ENCODE assay signal across 8 mouse cellular contexts in genomic region chr4:62760748-62761604, GRCm38 (mm10).
DNase-seq lines count a peak whose midpoint lies in the region; ATAC-seq and TF ChIP-seq lines count a peak whose summit lies in the region.

No protein-coding gene starts in this region.

- 0 out of 4 replicates have a peak overlapping the region, but pooled peaks of 1 of the 2 experiments have one; percentile 50 for H3K27ac ChIP-seq in heart, embryonic 14.5 days (replicated peaks in 1 of 2; ENCODE audit: control insufficient read depth in 1 of 2, insufficient read depth in 1 of 2, low read depth in 2 of 2, low read length in 2 of 2)
- no peak overlapping the region for H3K27ac ChIP-seq in lung, postnatal 0 days (ENCODE audit: low read length)

- DNase-seq in heart, adult 18-20 months: peak; percentile 48 to 51
- no peak for DNase-seq in heart, postnatal 25 days (ENCODE audit: low spot score)
- peak; percentile 33 for DNase-seq in Muller cell, postnatal 12 days (ENCODE audit: inconsistent ontology term)
- DNase-seq in lung, postnatal 0 days (ENCODE audit: low spot score): peak; percentile 63
- DNase-seq in c-Kit-positive CD71-positive TER-119-positive erythroid progenitor cells, embryonic 14.5 days (ENCODE audit: low spot score): no peak

- 45% methylated on average over 11 of the region's 11 CpGs for WGBS in heart, embryonic 14.5 days
- 24% methylated on average over 11 of the region's 11 CpGs for WGBS in lung, postnatal 0 days

- peaks cover 32% of the 10 kb centered on the region in 2 experiments for H3K4me1 ChIP-seq in heart, embryonic 14.5 days (ENCODE audit: control insufficient read depth in 2 of 2, insufficient read depth in 2 of 2, low read length in 2 of 2)
- peaks cover 20% of the 10 kb centered on the region; the same call in 1 of the 2 replicates for H3K4me1 ChIP-seq in lung, postnatal 0 days (ENCODE audit: insufficient read depth, low read depth, low read length)

- no peak overlapping the region for H3K9ac ChIP-seq in heart, embryonic 14.5 days (ENCODE audit: low read length)
- no peak overlapping the region for H3K9ac ChIP-seq in lung, postnatal 0 days (replicated peaks; ENCODE audit: low read depth)

- H3K4me3 ChIP-seq in heart, embryonic 14.5 days (ENCODE audit: control insufficient read depth in 1 of 2, insufficient read depth in 1 of 2, low read depth in 1 of 2, low read length in 2 of 2): no peak overlapping the region
- H3K4me3 ChIP-seq in lung, postnatal 0 days (ENCODE audit: low read depth, low read length): no peak overlapping the region

- H3K36me3 ChIP-seq in heart, embryonic 14.5 days (ENCODE audit: control insufficient read depth, insufficient read depth, low read length): no peaks in the 10 kb centered on the region
- no peaks in the 10 kb centered on the region for H3K36me3 ChIP-seq in lung, postnatal 0 days (ENCODE audit: insufficient read depth, low read length)

- H3K9me3 ChIP-seq in heart, embryonic 14.5 days (ENCODE audit: control insufficient read depth, low read length): no peaks in the 10 kb centered on the region
- H3K9me3 ChIP-seq in lung, postnatal 0 days (ENCODE audit: low read length): no peaks in the 10 kb centered on the region

- H3K27me3 ChIP-seq in heart, embryonic 14.5 days (ENCODE audit: control insufficient read depth, insufficient read depth, low read length): peaks cover 3% of the 10 kb centered on the region; the same call in 1 of the 2 replicates
- no peaks in the 10 kb centered on the region for H3K27me3 ChIP-seq in lung, postnatal 0 days (replicated peaks; ENCODE audit: insufficient read depth, low read length)

- TF ChIP-seq EP300 in lung, postnatal 0 days (IDR thresholded peaks at IDR 0.05): no peak

- intact Hi-C loops in heart, postnatal 25 days (cut with DNase I): loop anchor here (2.0 to 5.0 kb wide), 3 partner anchors 34 to 304 kb away; no protein-coding TSS in a partner anchor

- no peak for TF ChIP-seq CTCF in lung, postnatal 0 days (IDR thresholded peaks at IDR 0.05)

- no peak for ATAC-seq in heart, embryonic 14.5 days (ENCODE audit: insufficient number of reproducible peaks, insufficient read depth, low FRiP score, low read depth)
- no peak; the same call in 1 of the 2 replicates for ATAC-seq in lung, postnatal 0 days
- ATAC-seq in activated CD4-positive, CD25-positive, alpha-beta regulatory T cell, adult 4 months: no peak
- no peak for ATAC-seq in inflammation-experienced regulatory T-cells, adult 6 months

- peak overlapping the region; percentile 35 for H3K4me2 ChIP-seq in heart, embryonic 14.5 days (ENCODE audit: low read length)
- no peak overlapping the region for H3K4me2 ChIP-seq in lung, postnatal 0 days (replicated peaks; ENCODE audit: low read depth, low read length)

Comparison
In these comparisons a context has a peak if more than half of its experiments do, and no peak if none do; other contexts are left out.
1. DNase-seq: peak in heart, adult 18-20 months (2 of 2), Muller cell, postnatal 12 days (single experiment) and lung, postnatal 0 days (single experiment); none in heart, postnatal 25 days (single experiment) and c-Kit-positive CD71-positive TER-119-positive erythroid progenitor cells, embryonic 14.5 days (single experiment).